Mouse (Mus musculus) midbrain, embryonic 13.5 days (tissue): ENCODE measurements at regions not wholly inside any gene's neighbourhood (a gene's known extent, or its start where the extent isn't known, plus 50 kb on each side); places are given as distances from the start of the nearest gene placed in this dataset.

Source experiments
- ATAC-seq: fragments of 200-750 bp; cut with Nextera tagmentation; 2 replicates; pipeline ENCODE4 v1.8.0; 2017; ENCODE audit warnings: mild to moderate bottlenecking, moderate TSS enrichment, moderate library complexity
- H3K27ac ChIP-seq: fragments of 300-500 bp; sonication (generic); 2 replicates; pipeline ENCODE4 v1.5.1; 2015; ENCODE audit warnings: inconsistent platforms, mild to moderate bottlenecking, moderate library complexity
- H3K27me3 ChIP-seq: fragments of 300-500 bp; sonication (generic); 2 replicates; pipeline ENCODE4 v1.6.1; 2015; ENCODE audit warnings: mild to moderate bottlenecking, inconsistent platforms
- H3K36me3 ChIP-seq: fragments of 300-500 bp; sonication (generic); 2 replicates; pipeline ENCODE4 v1.6.1; 2015; ENCODE audit warnings: mild to moderate bottlenecking, inconsistent platforms
- H3K4me1 ChIP-seq: fragments of 300-500 bp; sonication (generic); replicated peaks from 2 replicates; pipeline ENCODE4 v1.6.1; 2015; ENCODE audit warnings: inconsistent platforms
- H3K4me2 ChIP-seq: fragments of 300-500 bp; sonication (generic); replicated peaks from 2 replicates; pipeline ENCODE4 v1.6.1; 2015; ENCODE audit warnings: moderate library complexity, mild to moderate bottlenecking, inconsistent platforms
- H3K4me3 ChIP-seq: fragments of 300-500 bp; sonication (generic); replicated peaks from 2 replicates; pipeline ENCODE4 v1.5.1; 2015; ENCODE audit warnings: mild to moderate bottlenecking, inconsistent platforms
- H3K9ac ChIP-seq: fragments of 300-500 bp; sonication (generic); replicated peaks from 2 replicates; pipeline ENCODE4 v1.6.1; 2015; ENCODE audit warnings: mild to moderate bottlenecking, inconsistent platforms
- H3K9me3 ChIP-seq: fragments of 300-500 bp; sonication (generic); 2 replicates; pipeline ENCODE4 v1.6.1; 2016; ENCODE audit warnings: mild to moderate bottlenecking, inconsistent platforms
- WGBS: fragments of 180-500 bp; shearing (Covaris S2); methylation state at CpG from one replicate; pipeline ENCODE4 v1.1.7; 2015; 5-methylcytosine and 5-hydroxymethylcytosine counted together

- Histone ChIP-seq H3K36me3 (no peaks in the 10 kb centered on the region), H3K4me3 (no peak overlapping the region), H3K27me3 (no peaks in the 10 kb centered on the region), H3K4me2 (no peak overlapping the region), H3K9ac (no peak overlapping the region), H3K9me3 (no peaks in the 10 kb centered on the region), H3K27ac (no peak overlapping the region), H3K4me1 (no peaks in the 10 kb centered on the region)
- no peak for ATAC-seq
- WGBS: 74% methylated on average over 4 of the region's 4 CpGs
These were observed 128.6 kb upstream of the Hgf start for GRCm38 (mm10) chr5:16424745-16425144.

GRCm38 (mm10) chr5:16425302-16425701 is 128.0 kb upstream of the Hgf start:
- Histone ChIP-seq H3K4me3 (no peak overlapping the region), H3K9me3 (no peaks in the 10 kb centered on the region), H3K9ac (no peak overlapping the region), H3K4me2 (no peak overlapping the region), H3K36me3 (no peaks in the 10 kb centered on the region), H3K27ac (no peak overlapping the region), H3K27me3 (no peaks in the 10 kb centered on the region), H3K4me1 (no peaks in the 10 kb centered on the region)
- no peak for ATAC-seq
- 46% methylated on average over 8 of the region's 8 CpGs for WGBS

- no peak for ATAC-seq
- Histone ChIP-seq H3K4me1 (no peaks in the 10 kb centered on the region), H3K9ac (no peak overlapping the region), H3K9me3 (no peaks in the 10 kb centered on the region), H3K27ac (no peak overlapping the region), H3K36me3 (no peaks in the 10 kb centered on the region), H3K4me2 (no peak overlapping the region), H3K4me3 (no peak overlapping the region), H3K27me3 (no peaks in the 10 kb centered on the region)
- WGBS: 57% methylated on average over 2 of the region's 2 CpGs
These were observed 127.0 kb upstream of the Hgf start for GRCm38 (mm10) chr5:16426306-16426705.

- Histone ChIP-seq H3K27me3 (no peaks in the 10 kb centered on the region), H3K27ac (no peak overlapping the region), H3K4me1 (no peaks in the 10 kb centered on the region), H3K4me3 (no peak overlapping the region), H3K36me3 (no peaks in the 10 kb centered on the region), H3K9ac (no peak overlapping the region), H3K9me3 (no peaks in the 10 kb centered on the region), H3K4me2 (no peak overlapping the region)
- ATAC-seq: no peak
- WGBS: 88% methylated on average over 3 of the region's 3 CpGs
These were observed 118.7 kb upstream of the Hgf start for GRCm38 (mm10) chr5:16434586-16434985.

- no peaks in the 10 kb centered on the region for H3K27me3 ChIP-seq
- no peak overlapping the region for H3K4me3 ChIP-seq
These were observed 108.2 kb upstream of the Hgf start for GRCm38 (mm10) chr5:16445056-16445455.

GRCm38 (mm10) chr5:16446977-16447376 is 106.3 kb upstream of the Hgf start:
- H3K4me3 ChIP-seq: no peak overlapping the region
- H3K4me2 ChIP-seq: no peak overlapping the region
- no peak overlapping the region for H3K27ac ChIP-seq
- H3K9ac ChIP-seq: no peak overlapping the region
- 0 out of 2 replicates have a peak, but pooled peaks cover 3% of the 10 kb centered on the region for H3K9me3 ChIP-seq
- WGBS: 65% methylated on average over 1 of the region's 1 CpGs
- no peaks in the 10 kb centered on the region for H3K27me3 ChIP-seq
- ATAC-seq: no peak
- H3K4me1 ChIP-seq: no peaks in the 10 kb centered on the region
- no peaks in the 10 kb centered on the region for H3K36me3 ChIP-seq

More at GRCm38 (mm10) chr5:16445056-16445455, 108.2 kb upstream of the Hgf start:
- H3K9me3 ChIP-seq: 0 out of 2 replicates have a peak, but pooled peaks cover 3% of the 10 kb centered on the region
- no peak overlapping the region for H3K27ac ChIP-seq
- H3K4me1 ChIP-seq: no peaks in the 10 kb centered on the region
- no peak overlapping the region for H3K9ac ChIP-seq
- no peak overlapping the region for H3K4me2 ChIP-seq
- no peaks in the 10 kb centered on the region for H3K36me3 ChIP-seq
- ATAC-seq: no peak
- WGBS: 61% methylated on average over 1 of the region's 1 CpGs

- H3K4me1 ChIP-seq: no peaks in the 10 kb centered on the region
- ATAC-seq: no peak
- H3K4me3 ChIP-seq: no peak overlapping the region
- WGBS: 79% methylated on average over 2 of the region's 2 CpGs
- H3K27me3 ChIP-seq: no peaks in the 10 kb centered on the region
- H3K9ac ChIP-seq: no peak overlapping the region
- no peaks in the 10 kb centered on the region for H3K36me3 ChIP-seq
- H3K27ac ChIP-seq: no peak overlapping the region
- H3K9me3 ChIP-seq: no peaks in the 10 kb centered on the region
- no peak overlapping the region for H3K4me2 ChIP-seq
These were observed 91.5 kb upstream of the Hgf start for GRCm38 (mm10) chr5:16461795-16462194.

GRCm38 (mm10) chr5:16466266-16466665 is 87.0 kb upstream of the Hgf start:
- Histone ChIP-seq H3K27ac (no peak overlapping the region), H3K4me1 (0 out of 2 replicates have a peak, but pooled peaks cover 3% of the 10 kb centered on the region), H3K9ac (no peak overlapping the region), H3K36me3 (no peaks in the 10 kb centered on the region), H3K4me3 (no peak overlapping the region), H3K4me2 (no peak overlapping the region), H3K9me3 (no peaks in the 10 kb centered on the region), H3K27me3 (no peaks in the 10 kb centered on the region)
- no peak for ATAC-seq
- WGBS: 73% methylated on average over 5 of the region's 5 CpGs

GRCm38 (mm10) chr5:16468560-16468959 is 84.7 kb upstream of the Hgf start:
- Histone ChIP-seq H3K9ac (no peak overlapping the region), H3K9me3 (no peaks in the 10 kb centered on the region), H3K27me3 (no peaks in the 10 kb centered on the region), H3K36me3 (no peaks in the 10 kb centered on the region), H3K4me3 (no peak overlapping the region), H3K4me2 (no peak overlapping the region), H3K4me1 (0 out of 2 replicates have a peak, but pooled peaks cover 3% of the 10 kb centered on the region), H3K27ac (no peak overlapping the region)
- WGBS: 81% methylated on average over 2 of the region's 2 CpGs
- ATAC-seq: no peak

- H3K9me3 ChIP-seq: no peaks in the 10 kb centered on the region
- 82% methylated on average over 2 of the region's 2 CpGs for WGBS
- no peak overlapping the region for H3K27ac ChIP-seq
- 0 out of 2 replicates have a peak, but pooled peaks cover 3% of the 10 kb centered on the region for H3K4me1 ChIP-seq
- no peak overlapping the region for H3K4me3 ChIP-seq
- no peaks in the 10 kb centered on the region for H3K36me3 ChIP-seq
- no peak overlapping the region for H3K4me2 ChIP-seq
- no peak for ATAC-seq
- H3K27me3 ChIP-seq: no peaks in the 10 kb centered on the region
- no peak overlapping the region for H3K9ac ChIP-seq
These were observed 84.1 kb upstream of the Hgf start for GRCm38 (mm10) chr5:16469221-16469620.

- Histone ChIP-seq H3K36me3 (no peaks in the 10 kb centered on the region), H3K4me1 (0 out of 2 replicates have a peak, but pooled peaks cover 3% of the 10 kb centered on the region), H3K4me2 (no peak overlapping the region), H3K4me3 (no peak overlapping the region), H3K27ac (no peak overlapping the region), H3K27me3 (no peaks in the 10 kb centered on the region), H3K9ac (no peak overlapping the region), H3K9me3 (no peaks in the 10 kb centered on the region)
- 82% methylated on average over 13 of the region's 13 CpGs for WGBS
- ATAC-seq: no peak
These were observed 83.5 kb upstream of the Hgf start for GRCm38 (mm10) chr5:16469644-16470275.

- 63% methylated on average over 10 of the region's 10 CpGs for WGBS
- 0 out of 2 replicates have a peak, but pooled peaks have one; percentile 20 for ATAC-seq
- no peak overlapping the region for H3K4me2 ChIP-seq
These were observed 82.8 kb upstream of the Hgf start for GRCm38 (mm10) chr5:16470366-16470982.

More at GRCm38 (mm10) chr5:16470366-16470982, 82.8 kb upstream of the Hgf start:
- no peaks in the 10 kb centered on the region for H3K36me3 ChIP-seq
- no peak overlapping the region for H3K4me3 ChIP-seq
- H3K4me1 ChIP-seq: 0 out of 2 replicates have a peak, but pooled peaks cover 3% of the 10 kb centered on the region
- no peaks in the 10 kb centered on the region for H3K9me3 ChIP-seq
- H3K27ac ChIP-seq: no peak overlapping the region
- H3K27me3 ChIP-seq: no peaks in the 10 kb centered on the region
- H3K9ac ChIP-seq: no peak overlapping the region
